Mouse (Mus musculus): ENCODE measurements around the gene Taf1b.

GRCm38 (mm10) chr12:24590371-24590770 lies 92.2 kb downstream of the Taf1b start:
- no peak for TF ChIP-seq ZC3H11A (IDR thresholded peaks at IDR 0.05; ENCODE audit: borderline replicate concordance, low read depth, low read length)
- no peak for TF ChIP-seq HCFC1 (IDR thresholded peaks at IDR 0.05; ENCODE audit: borderline replicate concordance, insufficient read depth, low read length)

Data from ES-E14 (cell line).